Mouse (Mus musculus) spleen, adult 12 weeks (tissue): ENCODE results near the gene Btbd7.
A peak's percentile ranks its signal among the peaks of the same experiment; 100 is the strongest.

Experiments
- DNase-seq: peaks from one replicate; pipeline ENCODE4 v3.0.0; 2022; ENCODE audit warnings: low spot score

Btbd7 gene

DNA sequence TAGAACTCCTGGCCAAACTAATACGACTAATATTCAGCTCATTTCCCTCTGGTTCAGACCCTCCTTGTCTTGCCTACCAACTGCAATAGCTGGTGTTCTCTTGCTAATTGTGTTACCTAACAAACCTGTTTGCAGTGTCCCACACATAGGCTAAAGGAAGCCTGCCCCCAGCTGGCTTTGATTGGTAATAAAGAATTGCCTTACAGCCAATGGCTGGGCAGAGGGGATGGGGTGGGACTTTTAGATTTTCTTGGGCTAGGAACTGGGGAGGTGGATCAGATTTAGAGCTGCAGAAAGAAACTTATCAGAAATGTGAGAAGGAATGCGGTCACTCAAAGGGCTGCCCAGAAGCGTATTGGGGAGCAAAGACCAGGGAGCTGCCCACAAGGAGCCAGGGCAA lies 98.8 kb downstream of the Btbd7 start:
- DNase-seq: no peak

GRCm38 (mm10) chr12:102778151-102778550 lies 100.1 kb downstream of the Btbd7 start:
- no peak for DNase-seq

GRCm38 (mm10) chr12:102776035-102776434 lies 102.2 kb downstream of the Btbd7 start:
- DNase-seq: no peak

DNA sequence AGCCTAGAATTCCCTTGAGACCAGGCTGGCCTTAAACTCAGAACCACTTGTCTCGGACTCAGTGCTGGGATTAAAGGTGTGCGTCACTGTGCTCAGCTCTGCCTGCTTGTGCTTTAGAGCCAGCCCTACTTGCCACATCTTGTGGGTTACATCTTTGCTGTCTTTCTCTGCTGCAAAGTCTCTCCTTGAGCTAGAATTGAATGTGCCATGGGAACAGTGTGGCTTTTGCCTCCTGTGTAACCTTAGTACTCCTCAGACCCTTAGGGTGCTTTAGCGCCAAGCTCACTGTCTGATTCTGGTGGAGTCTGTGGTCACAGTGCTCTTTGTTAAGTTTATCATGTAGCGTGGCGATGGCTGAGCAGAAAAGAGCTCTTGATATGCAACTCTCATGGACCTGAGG lies 105.6 kb downstream of the Btbd7 start:
- DNase-seq: no peak

DNA sequence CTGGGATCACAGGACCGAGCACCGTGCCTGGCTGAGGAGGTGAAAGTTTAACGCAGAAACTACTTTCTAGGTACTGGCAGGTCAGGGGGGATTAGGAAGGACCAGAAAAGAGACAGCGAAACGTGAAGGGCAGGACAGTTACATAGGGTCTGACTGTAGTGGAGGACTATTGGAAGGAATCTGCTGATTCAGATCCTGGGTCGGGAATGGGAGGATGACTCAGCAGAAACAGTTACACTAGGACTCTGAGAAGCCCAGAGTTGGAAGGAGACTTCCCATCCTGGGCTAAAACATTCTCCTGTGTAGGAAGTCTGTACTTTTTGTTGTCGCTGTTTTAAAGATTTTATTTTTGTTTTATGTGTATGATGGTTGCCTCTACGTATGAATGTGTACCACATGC lies 106.7 kb downstream of the Btbd7 start:
- DNase-seq: no peak

DNA sequence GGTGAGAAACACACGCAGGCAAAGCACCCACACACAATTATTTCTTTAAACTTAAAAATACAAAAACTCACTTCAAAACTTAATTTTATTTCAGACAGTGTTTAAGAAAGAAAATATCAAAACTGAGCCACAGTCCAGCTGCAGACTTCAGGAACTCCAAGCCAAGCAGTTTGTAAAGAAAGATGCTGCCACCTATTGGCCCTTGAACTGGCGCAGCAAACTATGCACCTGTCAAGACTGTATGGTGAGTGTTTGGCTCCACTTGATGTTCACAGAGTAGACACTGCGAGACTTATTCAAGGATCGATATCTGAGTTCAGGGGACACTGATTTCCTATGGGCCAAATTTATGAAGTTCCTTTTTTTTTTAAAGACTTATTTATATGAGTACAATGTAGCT lies 109.3 kb downstream of the Btbd7 start:
- DNase-seq: no peak

DNA sequence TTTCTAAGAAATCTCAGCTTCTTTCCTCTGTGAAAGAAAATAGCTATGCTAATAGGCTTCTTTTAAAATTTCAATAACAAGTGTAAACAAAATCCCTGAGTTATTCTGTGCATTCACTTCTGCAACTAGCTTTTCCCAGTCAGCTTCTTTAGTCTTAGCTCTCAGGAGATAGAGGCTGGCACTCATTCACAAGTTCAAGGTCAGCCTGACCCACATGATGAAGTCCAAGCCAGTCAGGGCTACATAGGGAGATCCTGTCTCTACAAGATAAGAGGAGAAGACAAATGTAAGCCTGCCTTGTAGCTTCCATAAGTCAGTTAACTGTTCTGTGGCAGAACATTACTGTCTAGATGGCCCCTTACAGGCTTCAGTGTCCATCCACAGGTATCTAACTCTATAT lies 114.6 kb downstream of the Btbd7 start:
- DNase-seq: no peak

DNA sequence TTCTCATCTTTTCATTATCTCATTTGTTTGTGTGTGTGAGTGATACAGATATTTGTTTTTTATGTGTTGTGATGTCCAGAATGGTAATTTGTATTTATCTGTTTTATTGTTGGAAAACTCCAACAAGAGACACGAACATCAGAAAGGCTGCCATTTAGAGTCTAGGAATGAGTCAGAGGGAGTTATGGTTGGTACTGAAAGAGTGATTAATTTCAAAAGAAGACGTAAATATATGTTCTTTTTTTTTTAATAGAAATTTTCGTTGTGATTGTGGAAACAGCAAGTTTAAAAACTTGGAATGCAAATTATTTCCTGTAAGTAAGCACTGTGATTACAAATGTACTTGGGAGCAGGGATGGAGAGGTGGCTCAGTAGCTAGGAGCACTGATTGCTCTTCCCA lies 116.6 kb downstream of the Btbd7 start:
- DNase-seq: no peak

- no peak for DNase-seq
Measured at GRCm38 (mm10) chr12:102758936-102759335, 119.3 kb downstream of the Btbd7 start.

- no peak for DNase-seq
Measured at GRCm38 (mm10) chr12:102758403-102758756, 119.9 kb downstream of the Btbd7 start, which contains the start of gene Gm20604. TSS of gene Gm20604 (minus strand) at chr12:102758672.

GRCm38 (mm10) chr12:102757689-102758402 lies 120.4 kb downstream of the Btbd7 start, which contains the start of the genes Gm28051, Gon7 and Ubr7:
TSS of gene Gm28051 (minus strand) at chr12:102757765.
TSS of gene Gon7 (minus strand) at chr12:102757803.
TSS of gene Ubr7 (plus strand) at chr12:102757967.
- peak; percentile 93 for DNase-seq

- DNase-seq: no peak
Measured at GRCm38 (mm10) chr12:102757055-102757688, 121.1 kb downstream of the Btbd7 start.

GRCm38 (mm10) chr12:102756304-102756703 lies 122.0 kb downstream of the Btbd7 start:
- DNase-seq: peak; percentile 55

DNA sequence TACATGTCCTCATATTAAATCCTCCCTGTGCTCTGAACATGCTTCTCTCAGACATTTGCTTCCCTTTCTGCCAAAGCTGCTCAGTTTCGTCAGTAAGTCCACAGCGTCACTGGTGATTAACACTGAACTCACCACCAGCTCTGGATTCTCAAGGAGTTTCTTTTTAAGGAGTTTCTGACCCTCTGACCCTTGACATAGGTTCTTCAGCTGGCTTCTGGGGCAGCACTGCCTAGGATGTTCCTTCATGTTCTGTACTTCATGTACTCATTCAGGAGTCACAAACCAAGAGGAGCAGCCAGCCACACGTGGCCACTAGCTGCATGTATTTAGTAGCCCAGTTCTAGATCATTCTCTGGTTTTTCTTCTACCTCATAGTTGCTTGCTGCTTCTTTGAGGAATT lies 130.0 kb downstream of the Btbd7 start:
- DNase-seq: no peak

- no peak for DNase-seq
Measured at GRCm38 (mm10) chr12:102744839-102745238, 133.4 kb downstream of the Btbd7 start.

DNA sequence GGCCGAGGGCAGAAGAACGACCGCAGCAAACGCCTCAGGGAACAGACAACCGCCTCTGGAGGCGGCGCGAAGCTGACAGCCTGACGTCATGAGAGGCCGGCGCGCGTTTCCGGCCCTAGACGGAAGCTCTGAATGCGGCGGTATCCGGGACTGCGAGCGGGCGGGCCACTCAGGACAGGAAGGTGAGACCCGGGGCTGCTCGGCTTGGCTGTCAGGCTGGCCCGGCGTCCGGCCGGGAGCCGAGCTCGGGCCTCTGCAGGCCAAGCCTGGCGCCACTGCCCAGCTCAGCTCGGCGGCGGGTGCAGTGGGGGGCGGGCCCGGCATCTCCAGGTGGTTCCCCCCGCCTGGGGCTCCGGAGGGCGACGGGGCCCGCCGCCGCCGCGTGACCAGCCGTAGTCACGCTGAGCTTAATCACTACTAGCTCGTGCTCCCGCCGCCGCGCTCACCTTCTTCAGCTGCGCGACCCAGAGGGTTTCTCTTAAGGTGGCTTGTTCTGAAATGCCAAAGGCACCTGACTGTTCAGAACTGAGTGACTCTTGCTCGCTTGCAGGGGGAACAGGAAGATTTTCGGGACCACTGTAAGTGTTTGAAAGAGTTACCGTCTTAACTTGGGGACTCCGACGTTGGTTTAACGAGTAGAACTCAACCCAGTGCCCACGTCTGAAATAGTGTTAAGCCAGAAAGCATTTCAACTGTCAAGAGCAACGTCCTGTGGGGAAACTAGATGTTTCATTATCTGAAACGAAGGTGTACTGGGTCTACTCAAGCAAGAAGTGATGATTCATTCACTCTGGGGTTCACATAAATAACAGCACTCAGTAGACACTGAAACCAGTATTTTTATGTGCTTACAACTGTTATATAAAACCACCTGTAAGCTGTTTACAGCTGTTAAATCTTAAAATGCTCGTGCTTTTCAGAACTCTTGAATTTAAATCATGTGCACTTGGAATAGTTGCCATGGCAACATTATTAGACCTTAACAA lies 134.4 kb downstream of the Btbd7 start, which contains the start of the genes Moap1 and Tmem251:
Moap1 (minus strand) TSS at position 73 of the 986 bp plus-strand sequence.
Tmem251 (plus strand) TSS at position 174 of the 986 bp plus-strand sequence.
- peak; percentile 84 for DNase-seq

GRCm38 (mm10) chr12:102743036-102743588 lies 135.2 kb downstream of the Btbd7 start:
- no peak for DNase-seq

DNA sequence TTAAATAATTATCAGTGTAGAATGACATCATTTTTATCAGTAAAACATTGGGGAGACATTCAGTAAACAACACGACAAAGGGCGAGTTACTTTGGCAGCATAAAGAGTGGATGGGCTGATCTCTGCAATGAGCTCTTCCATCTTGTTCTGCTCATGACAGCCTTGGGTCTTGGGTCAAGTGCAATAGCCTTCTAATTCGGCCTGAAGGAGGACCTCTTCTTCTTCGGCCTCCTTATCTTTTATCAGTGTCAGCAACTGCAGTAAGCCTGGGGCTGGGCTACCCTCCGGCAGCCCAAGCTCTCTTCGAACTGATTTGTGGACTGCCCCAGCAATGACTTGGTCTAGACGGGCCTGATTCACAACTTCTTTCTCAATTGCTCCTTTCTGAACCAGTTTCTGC lies 136.2 kb downstream of the Btbd7 start:
- DNase-seq: no peak

DNA sequence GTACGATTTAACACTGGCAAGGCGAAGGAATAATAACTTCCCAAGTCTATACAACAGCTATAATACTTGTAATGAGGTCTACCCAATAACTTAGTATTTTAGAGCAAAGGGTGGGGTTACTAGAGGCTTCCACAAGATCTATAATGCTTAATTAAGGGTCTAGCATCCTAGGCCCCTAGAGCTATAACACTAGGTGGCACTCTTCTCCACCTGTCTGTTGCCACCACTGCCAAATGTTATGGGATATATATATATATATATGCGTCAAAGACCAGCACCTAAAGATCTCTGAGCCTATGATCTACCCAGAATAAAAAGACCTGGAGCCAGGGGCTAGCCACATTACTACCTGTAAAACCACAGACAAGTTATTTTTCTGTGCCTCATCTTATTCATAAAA lies 138.0 kb downstream of the Btbd7 start:
- no peak for DNase-seq

DNA sequence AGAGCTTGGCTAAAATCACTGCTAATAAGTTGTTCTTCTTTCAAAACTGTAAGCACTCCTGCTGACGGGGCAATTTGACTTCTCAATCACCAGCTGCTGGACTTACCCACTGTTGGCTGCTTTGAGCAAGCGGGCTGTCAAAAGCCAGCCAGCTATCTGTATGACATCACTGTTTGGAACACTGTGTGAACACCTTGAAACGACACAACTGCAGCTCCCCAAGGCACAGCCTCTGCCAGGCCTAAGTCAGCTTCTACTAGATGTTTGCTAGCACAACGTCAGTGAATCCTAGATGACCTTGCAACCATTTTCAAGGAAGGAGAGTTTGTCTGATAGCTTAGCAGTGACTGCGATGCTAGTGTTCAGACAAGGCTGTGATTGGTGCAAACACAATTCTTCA lies 139.2 kb downstream of the Btbd7 start:
- no peak for DNase-seq

DNA sequence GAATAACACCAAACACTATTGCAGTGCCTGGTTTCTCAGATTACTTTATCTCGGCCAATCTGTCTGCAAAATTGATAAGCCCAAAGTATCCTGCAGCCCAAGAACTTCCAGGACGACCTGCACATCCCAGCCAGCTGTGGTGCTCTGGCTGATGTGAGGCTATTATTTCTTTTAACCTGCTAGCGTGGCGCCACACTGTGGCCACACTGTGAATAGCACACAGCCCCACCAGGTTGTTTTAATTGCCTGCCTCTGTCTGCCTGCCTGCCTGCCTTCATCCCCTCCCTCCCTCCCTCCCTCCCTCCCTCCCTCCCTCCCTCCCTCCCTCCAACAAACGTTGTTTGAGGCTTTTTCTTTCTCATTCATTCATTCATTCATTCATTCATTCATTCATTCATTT lies 144.9 kb downstream of the Btbd7 start:
- peak; percentile 45 for DNase-seq
